In genomic region chr10:128258953-128259352, GRCm38 (mm10) we compare ENCODE assay signal across 17 mouse cellular contexts. TPM values are rescaled to one million over a fixed set of nuclear protein-coding genes. Genes with fewer than 3 reads are reported as not detected.
A peak's percentile ranks its signal among the peaks of the same experiment; 100 is the strongest.
DNase-seq lines count a peak whose midpoint lies in the region; ATAC-seq and TF ChIP-seq lines count a peak whose summit lies in the region.
"Had no signal": no experiment of that assay in that cellular context is flagged by ENCODE, and none has a peak within 500 bp of the region (broad histone marks: within the 10 kb centered on the region; RNA-seq: fewer than 3 reads in every experiment).

No protein-coding gene starts in this region.

- no peaks in the 10 kb centered on the region for H3K9me3 ChIP-seq in liver, embryonic 16.5 days (replicated peaks; ENCODE audit: control insufficient read depth, low read length)
- H3K9me3 ChIP-seq in limb, embryonic 10.5 days (replicated peaks) = no peaks in the 10 kb centered on the region
- H3K9me3 ChIP-seq: embryonic facial prominence, embryonic 13.5 days; G1E; hindbrain, embryonic 12.5 days had no signal

- no peak for TF ChIP-seq CTCF in bone marrow macrophage, adult 2 months (IDR thresholded peaks at IDR 0.05; ENCODE audit: low read depth, low read length)

- no peak overlapping the region for H3K9ac ChIP-seq in liver, embryonic 16.5 days (ENCODE audit: low read depth, low read length)
- H3K9ac ChIP-seq: embryonic facial prominence, embryonic 13.5 days; hindbrain, embryonic 12.5 days had no signal

- H3K4me3 ChIP-seq in bone marrow macrophage, adult 2 months (ENCODE audit: insufficient read depth, low read length) = no peak overlapping the region
- H3K4me3 ChIP-seq in liver, embryonic 16.5 days (ENCODE audit: low read depth, low read length) = no peak overlapping the region
- H3K4me3 ChIP-seq in limb, embryonic 10.5 days = no peak overlapping the region
- H3K4me3 ChIP-seq: embryonic facial prominence, embryonic 13.5 days; hindbrain, embryonic 12.5 days had no signal

- TF ChIP-seq POLR2A in bone marrow macrophage, adult 2 months (IDR thresholded peaks at IDR 0.05; ENCODE audit: borderline replicate concordance, low read depth, low read length) = no peak

- H3K27me3 ChIP-seq in liver, embryonic 16.5 days (ENCODE audit: control insufficient read depth, insufficient read depth, low read depth, low read length) = no peaks in the 10 kb centered on the region
- H3K27me3 ChIP-seq in limb, embryonic 10.5 days (ENCODE audit: low read depth, poor library complexity, severe bottlenecking) = no peaks in the 10 kb centered on the region
- H3K27me3 ChIP-seq: embryonic facial prominence, embryonic 13.5 days; hindbrain, embryonic 12.5 days had no signal

- peaks cover 27% of the 10 kb centered on the region for H3K4me1 ChIP-seq in bone marrow macrophage, adult 2 months (ENCODE audit: control insufficient read depth, insufficient read depth, low read length)
- H3K4me1 ChIP-seq in liver, embryonic 16.5 days (ENCODE audit: control insufficient read depth, low read depth, low read length) = peaks cover 4% of the 10 kb centered on the region
- no peaks in the 10 kb centered on the region for H3K4me1 ChIP-seq in limb, embryonic 10.5 days
- H3K4me1 ChIP-seq: embryonic facial prominence, embryonic 13.5 days; hindbrain, embryonic 12.5 days had no signal

- 24% methylated on average over 4 of the region's 4 CpGs for WGBS in liver, embryonic 16.5 days (ENCODE audit: insufficient replicate concordance)
- 91% methylated on average over 4 of the region's 4 CpGs for WGBS in limb, embryonic 10.5 days

- DNase-seq in lung, postnatal 36 days = peak; percentile 41
- no peak for DNase-seq in lung, postnatal 10 days
- DNase-seq in spleen, adult 18-20 months = peak; percentile 42 to 45
- DNase-seq in limb, embryonic 10.5 days (ENCODE audit: low spot score) = no peak
- no peak for DNase-seq in testis, postnatal 10 days (ENCODE audit: low spot score)
- DNase-seq: adrenal gland, adult 8-10 months; cerebellum, adult 9-11 months; kidney, adult 8-10 months; lung, postnatal 14 days; thymus, postnatal 25 days had no signal

- H3K4me2 ChIP-seq in liver, embryonic 16.5 days (ENCODE audit: low read depth, low read length) = no peak overlapping the region
- H3K4me2 ChIP-seq: embryonic facial prominence, embryonic 13.5 days; hindbrain, embryonic 12.5 days had no signal

- ATAC-seq in liver, embryonic 16.5 days (ENCODE audit: low read depth) = peak; percentile 60
- ATAC-seq: forebrain, embryonic 14.5 days had no signal

- peak overlapping the region; percentile 63 for H3K27ac ChIP-seq in bone marrow macrophage, adult 2 months (ENCODE audit: insufficient read depth, low read depth, low read length)
- peak overlapping the region; percentile 54; the same call in 1 of the 2 replicates for H3K27ac ChIP-seq in liver, embryonic 16.5 days (ENCODE audit: low read length)
- H3K27ac ChIP-seq in limb, embryonic 10.5 days = no peak overlapping the region
- H3K27ac ChIP-seq: embryonic facial prominence, embryonic 13.5 days; hindbrain, embryonic 12.5 days had no signal

- H3K36me3 ChIP-seq in liver, embryonic 16.5 days (ENCODE audit: control insufficient read depth, insufficient read depth) = no peaks in the 10 kb centered on the region
- H3K36me3 ChIP-seq in limb, embryonic 10.5 days = peaks cover 11% of the 10 kb centered on the region
- H3K36me3 ChIP-seq: hindbrain, embryonic 12.5 days had no signal

RNA-seq across cellular contexts. Expression of gene Apon, which starts 5.1 kb away (rescaled TPM):
- polyA plus RNA-seq in bone marrow macrophage, adult 2 months (2012; ENCODE audit: insufficient read depth, insufficient read length, missing spikeins) = not detected in 2 replicates
- polyA plus RNA-seq in liver, embryonic 16.5 days (2015; fragmentation: Nextera tagmentation; extraction: Ambion mirVana) = 1.4 and 1.9 TPM in 2 replicates
- polyA plus RNA-seq in limb, embryonic 10.5 days (2016; fragmentation: Nextera tagmentation; extraction: Ambion mirVana) = 0.87 and 0.90 TPM in 2 replicates
- polyA plus RNA-seq: forebrain, embryonic 14.5 days; G1E had no signal

RNA-seq across cellular contexts. Expression of gene Apof, which starts 9.5 kb away (rescaled TPM):
- not detected in 2 replicates for polyA plus RNA-seq in bone marrow macrophage, adult 2 months (2012; ENCODE audit: insufficient read depth, insufficient read length, missing spikeins)
- polyA plus RNA-seq in liver, embryonic 16.5 days (2015; fragmentation: Nextera tagmentation; extraction: Ambion mirVana) = 212 and 253 TPM in 2 replicates
- not detected in 2 replicates for polyA plus RNA-seq in limb, embryonic 10.5 days (2016; fragmentation: Nextera tagmentation; extraction: Ambion mirVana)
- polyA plus RNA-seq: embryonic facial prominence, embryonic 13.5 days; forebrain, embryonic 14.5 days; G1E; hindbrain, embryonic 12.5 days; neural tube, embryonic 11.5 days had no signal

RNA-seq across cellular contexts. Expression of gene Stat2, which starts 11.4 kb away (rescaled TPM):
- 89.6 and 94.6 TPM in 2 replicates for polyA plus RNA-seq in bone marrow macrophage, adult 2 months (2012; ENCODE audit: insufficient read depth, insufficient read length, missing spikeins)
- 7.8 and 9.5 TPM in 2 replicates for polyA plus RNA-seq in liver, embryonic 16.5 days (2015; fragmentation: Nextera tagmentation; extraction: Ambion mirVana)
- 9.3 and 11.5 TPM in 2 replicates for polyA plus RNA-seq in limb, embryonic 10.5 days (2016; fragmentation: Nextera tagmentation; extraction: Ambion mirVana)

RNA-seq across cellular contexts. Expression of gene Timeless, which starts 27.1 kb away (rescaled TPM):
- polyA plus RNA-seq in bone marrow macrophage, adult 2 months (2012; ENCODE audit: insufficient read depth, insufficient read length, missing spikeins) = 6.4 and 10.7 TPM in 2 replicates
- polyA plus RNA-seq in liver, embryonic 16.5 days (2015; fragmentation: Nextera tagmentation; extraction: Ambion mirVana) = 23.5 and 23.6 TPM in 2 replicates
- 127 and 135 TPM in 2 replicates for polyA plus RNA-seq in limb, embryonic 10.5 days (2016; fragmentation: Nextera tagmentation; extraction: Ambion mirVana)

RNA-seq across cellular contexts. Expression of gene Mip, which starts 33.3 kb away (rescaled TPM):
- not detected in 2 replicates for polyA plus RNA-seq in bone marrow macrophage, adult 2 months (2012; ENCODE audit: insufficient read depth, insufficient read length, missing spikeins)
- polyA plus RNA-seq in liver, embryonic 16.5 days (2015; fragmentation: Nextera tagmentation; extraction: Ambion mirVana) = 0.05 TPM in 1 of 2 replicates, not detected in the other
- 0.08 and 0.33 TPM in 2 replicates for polyA plus RNA-seq in limb, embryonic 10.5 days (2016; fragmentation: Nextera tagmentation; extraction: Ambion mirVana)
- polyA plus RNA-seq: hindbrain, embryonic 12.5 days; neural tube, embryonic 11.5 days had no signal

Comparison
In these comparisons a context has a peak if more than half of its experiments do, and no peak if none do; other contexts are left out.
1. DNase-seq: peak in lung, postnatal 36 days (single experiment) and spleen, adult 18-20 months (2 of 2); none in lung, postnatal 10 days (single experiment), limb, embryonic 10.5 days (single experiment) and testis, postnatal 10 days (single experiment).
2. RNA of gene Apof, which starts 9.5 kb away (polyA plus RNA-seq): 212 to 253 TPM in liver, embryonic 16.5 days; not detected in bone marrow macrophage, adult 2 months and not detected in limb, embryonic 10.5 days; every median in the first group is over 100 times any median in the second.